Mouse (Mus musculus): Measurements from ENCODE around the gene Ppfibp1. TPM values are rescaled to one million over a fixed set of nuclear protein-coding genes. Genes with fewer than 3 reads are reported as not detected.

Gene Ppfibp1
- polyA plus RNA-seq, 1 experiment: 26.5 TPM

GRCm38 (mm10) chr6:146890633-146891032 is 2.3 kb downstream of the Ppfibp1 start:
- TF ChIP-seq CTCF (IDR thresholded peaks at IDR 0.05; ENCODE audit: extremely low read depth, insufficient read depth, low read length) (no peak), POLR2A (IDR thresholded peaks at IDR 0.05; ENCODE audit: extremely low read depth, insufficient read depth, low read length) (no peak)
- Histone ChIP-seq H3K4me3 (ENCODE audit: insufficient read depth, low read length) (peak overlapping the region; percentile 19; the same call in 1 of the 2 replicates), H3K4me1 (ENCODE audit: control insufficient read depth, insufficient read depth, low read length) (no peaks in the 10 kb centered on the region; the same call in none of the 2 replicates), H3K27ac (ENCODE audit: insufficient read depth, low read length) (no peak overlapping the region)

GRCm38 (mm10) chr6:146893890-146894289 is 5.6 kb downstream of the Ppfibp1 start:
- Histone ChIP-seq H3K27ac (ENCODE audit: insufficient read depth, low read length) (no peak overlapping the region), H3K4me1 (ENCODE audit: control insufficient read depth, insufficient read depth, low read length) (no peaks in the 10 kb centered on the region; the same call in none of the 2 replicates), H3K4me3 (ENCODE audit: insufficient read depth, low read length) (no peak overlapping the region)
- TF ChIP-seq POLR2A (IDR thresholded peaks at IDR 0.05; ENCODE audit: extremely low read depth, insufficient read depth, low read length) (no peak), CTCF (IDR thresholded peaks at IDR 0.05; ENCODE audit: extremely low read depth, insufficient read depth, low read length) (no peak)

GRCm38 (mm10) chr6:146898709-146899108 is 10.4 kb downstream of the Ppfibp1 start:
- TF ChIP-seq POLR2A (IDR thresholded peaks at IDR 0.05; ENCODE audit: extremely low read depth, insufficient read depth, low read length) (no peak), CTCF (IDR thresholded peaks at IDR 0.05; ENCODE audit: extremely low read depth, insufficient read depth, low read length) (no peak)

GRCm38 (mm10) chr6:146899647-146900046 is 11.4 kb downstream of the Ppfibp1 start:
- Histone ChIP-seq H3K4me3 (ENCODE audit: insufficient read depth, low read length) (no peak overlapping the region), H3K27ac (ENCODE audit: insufficient read depth, low read length) (peak overlapping the region; percentile 35; the same call in 1 of the 2 replicates), H3K4me1 (ENCODE audit: control insufficient read depth, insufficient read depth, low read length) (no peaks in the 10 kb centered on the region)
- TF ChIP-seq POLR2A (IDR thresholded peaks at IDR 0.05; ENCODE audit: extremely low read depth, insufficient read depth, low read length) (no peak), CTCF (IDR thresholded peaks at IDR 0.05; ENCODE audit: extremely low read depth, insufficient read depth, low read length) (no peak)

More at GRCm38 (mm10) chr6:146898709-146899108, 10.4 kb downstream of the Ppfibp1 start:
- Histone ChIP-seq H3K27ac (ENCODE audit: insufficient read depth, low read length) (no peak overlapping the region), H3K4me3 (ENCODE audit: insufficient read depth, low read length) (no peak overlapping the region), H3K4me1 (ENCODE audit: control insufficient read depth, insufficient read depth, low read length) (no peaks in the 10 kb centered on the region; the same call in 1 of the 2 replicates)

- no peaks in the 10 kb centered on the region for H3K4me1 ChIP-seq (ENCODE audit: control insufficient read depth, insufficient read depth, low read length)
- no peak overlapping the region for H3K27ac ChIP-seq (ENCODE audit: insufficient read depth, low read length)
- TF ChIP-seq CTCF (IDR thresholded peaks at IDR 0.05; ENCODE audit: extremely low read depth, insufficient read depth, low read length): no peak
- TF ChIP-seq POLR2A (IDR thresholded peaks at IDR 0.05; ENCODE audit: extremely low read depth, insufficient read depth, low read length): no peak
- no peak overlapping the region for H3K4me3 ChIP-seq (ENCODE audit: insufficient read depth, low read length)
Observed at GRCm38 (mm10) chr6:146901929-146902328, 13.6 kb downstream of the Ppfibp1 start.

GRCm38 (mm10) chr6:146903632-146904031 is 15.3 kb downstream of the Ppfibp1 start:
- Histone ChIP-seq H3K4me1 (ENCODE audit: control insufficient read depth, insufficient read depth, low read length) (no peaks in the 10 kb centered on the region), H3K4me3 (ENCODE audit: insufficient read depth, low read length) (no peak overlapping the region), H3K27ac (ENCODE audit: insufficient read depth, low read length) (no peak overlapping the region)
- no peak for TF ChIP-seq CTCF (IDR thresholded peaks at IDR 0.05; ENCODE audit: extremely low read depth, insufficient read depth, low read length)
- no peak for TF ChIP-seq POLR2A (IDR thresholded peaks at IDR 0.05; ENCODE audit: extremely low read depth, insufficient read depth, low read length)

GRCm38 (mm10) chr6:146904707-146905106 is 16.4 kb downstream of the Ppfibp1 start:
- Histone ChIP-seq H3K27ac (ENCODE audit: insufficient read depth, low read length) (no peak overlapping the region), H3K4me3 (ENCODE audit: insufficient read depth, low read length) (no peak overlapping the region), H3K4me1 (ENCODE audit: control insufficient read depth, insufficient read depth, low read length) (peaks cover 2% of the 10 kb centered on the region; the same call in 1 of the 2 replicates)
- TF ChIP-seq CTCF (IDR thresholded peaks at IDR 0.05; ENCODE audit: extremely low read depth, insufficient read depth, low read length) (no peak), POLR2A (IDR thresholded peaks at IDR 0.05; ENCODE audit: extremely low read depth, insufficient read depth, low read length) (no peak)

GRCm38 (mm10) chr6:146906000-146906786 is 17.9 kb downstream of the Ppfibp1 start:
- Histone ChIP-seq H3K27ac (ENCODE audit: insufficient read depth, low read length) (no peak overlapping the region), H3K4me1 (ENCODE audit: control insufficient read depth, insufficient read depth, low read length) (peaks cover 6% of the 10 kb centered on the region), H3K4me3 (ENCODE audit: insufficient read depth, low read length) (no peak overlapping the region)
- TF ChIP-seq POLR2A (IDR thresholded peaks at IDR 0.05; ENCODE audit: extremely low read depth, insufficient read depth, low read length) (no peak), CTCF (IDR thresholded peaks at IDR 0.05; ENCODE audit: extremely low read depth, insufficient read depth, low read length) (no peak)

GRCm38 (mm10) chr6:146907061-146907794 is 18.9 kb downstream of the Ppfibp1 start:
- Histone ChIP-seq H3K27ac (ENCODE audit: insufficient read depth, low read length) (no peak overlapping the region), H3K4me1 (ENCODE audit: control insufficient read depth, insufficient read depth, low read length) (peaks cover 8% of the 10 kb centered on the region), H3K4me3 (ENCODE audit: insufficient read depth, low read length) (no peak overlapping the region)
- TF ChIP-seq POLR2A (IDR thresholded peaks at IDR 0.05; ENCODE audit: extremely low read depth, insufficient read depth, low read length) (no peak), CTCF (IDR thresholded peaks at IDR 0.05; ENCODE audit: extremely low read depth, insufficient read depth, low read length) (no peak)

Data from cortical plate, adult 2 months (tissue).